Comparison of ENCODE assay signal across 19 mouse cellular contexts in genomic region chr6:93623541-93623940, GRCm38 (mm10).
DNase-seq lines count a peak whose midpoint lies in the region; ATAC-seq lines count a peak whose summit lies in the region.
"Had no signal": no experiment of that assay in that cellular context is flagged by ENCODE, and none has a peak within 500 bp of the region (broad histone marks: within the 10 kb centered on the region; RNA-seq: fewer than 3 reads in every experiment).

No protein-coding gene starts in this region.

- H3K4me2 ChIP-seq in kidney, embryonic 14.5 days (replicated peaks; ENCODE audit: low read depth, low read length): 0 out of 2 replicates have a peak overlapping the region, but pooled peaks have one; percentile 8
- no peak overlapping the region for H3K4me2 ChIP-seq in neural tube, embryonic 15.5 days
- H3K4me2 ChIP-seq in neural tube, embryonic 11.5 days (ENCODE audit: low read depth): no peak overlapping the region
- H3K4me2 ChIP-seq: embryonic facial prominence, embryonic 15.5 days; heart, embryonic 13.5 days had no signal

- 13% methylated on average over 5 of the region's 5 CpGs for WGBS in kidney, embryonic 14.5 days
- WGBS in neural tube, embryonic 15.5 days: 7% methylated on average over 5 of the region's 5 CpGs
- 15% methylated on average over 5 of the region's 5 CpGs for WGBS in neural tube, embryonic 11.5 days

- DNase-seq in kidney, postnatal 36 days: no peak
- peak; percentile 18 for DNase-seq in neural tube, embryonic 10.5 days (ENCODE audit: extremely low spot score, low spot score)
- DNase-seq in neural tube, embryonic 11.5 days (ENCODE audit: low spot score): no peak
- no peak for DNase-seq in urinary bladder, postnatal 10 days (ENCODE audit: low spot score)
- DNase-seq: adrenal gland, postnatal 10 days; cerebellum, adult 11 months; cerebellum, adult 8-10 months; cerebellum, postnatal 14 days; gastrocnemius, postnatal 36 days; heart, adult 11 months; heart, postnatal 36 days had no signal

- no peak overlapping the region for H3K4me3 ChIP-seq in kidney, embryonic 14.5 days (ENCODE audit: low read length)
- no peak overlapping the region for H3K4me3 ChIP-seq in neural tube, embryonic 15.5 days (replicated peaks)
- no peak overlapping the region for H3K4me3 ChIP-seq in neural tube, embryonic 11.5 days (ENCODE audit: low read depth, low read length)
- H3K4me3 ChIP-seq: embryonic facial prominence, embryonic 15.5 days; erythroblast, embryonic 14.5 days; forebrain, embryonic 10.5 days; heart, embryonic 13.5 days had no signal

- ATAC-seq in kidney, embryonic 14.5 days (ENCODE audit: low FRiP score, low TSS enrichment): 0 out of 2 replicates have a peak, but pooled peaks have one; percentile 39
- ATAC-seq in neural tube, embryonic 15.5 days (ENCODE audit: low FRiP score): no peak
- peak; percentile 63; the same call in 1 of the 2 replicates for ATAC-seq in neural tube, embryonic 11.5 days (ENCODE audit: insufficient read depth, low FRiP score, low TSS enrichment)
- ATAC-seq in frontal cortex, adult (ENCODE audit: low TSS enrichment): no peak
- ATAC-seq: forebrain, embryonic 14.5 days had no signal

- no peak overlapping the region for H3K27ac ChIP-seq in kidney, embryonic 14.5 days (ENCODE audit: low read depth, low read length)
- no peak overlapping the region for H3K27ac ChIP-seq in neural tube, embryonic 15.5 days (replicated peaks)
- H3K27ac ChIP-seq in neural tube, embryonic 11.5 days (ENCODE audit: low read depth, low read length): no peak overlapping the region
- H3K27ac ChIP-seq: embryonic facial prominence, embryonic 15.5 days; forebrain, embryonic 10.5 days; heart, embryonic 13.5 days had no signal

- peaks cover 5% of the 10 kb centered on the region; the same call in 1 of the 2 replicates for H3K4me1 ChIP-seq in kidney, embryonic 14.5 days (ENCODE audit: control insufficient read depth, insufficient read depth, low read length)
- H3K4me1 ChIP-seq in neural tube, embryonic 15.5 days: peaks cover 4% of the 10 kb centered on the region; the same call in 1 of the 2 replicates
- H3K4me1 ChIP-seq in neural tube, embryonic 11.5 days (ENCODE audit: control insufficient read depth, insufficient read depth, low read length): 0 out of 2 replicates have a peak, but pooled peaks cover 3% of the 10 kb centered on the region
- H3K4me1 ChIP-seq: embryonic facial prominence, embryonic 15.5 days; heart, embryonic 13.5 days had no signal

- H3K9me3 ChIP-seq in kidney, embryonic 14.5 days (ENCODE audit: control insufficient read depth, low read length): no peaks in the 10 kb centered on the region; the same call in 1 of the 2 replicates
- H3K9me3 ChIP-seq in neural tube, embryonic 15.5 days (replicated peaks): no peaks in the 10 kb centered on the region
- no peaks in the 10 kb centered on the region for H3K9me3 ChIP-seq in neural tube, embryonic 11.5 days (ENCODE audit: control insufficient read depth, low read length)
- H3K9me3 ChIP-seq: embryonic facial prominence, embryonic 15.5 days; forebrain, embryonic 10.5 days; heart, embryonic 13.5 days had no signal

- no peaks in the 10 kb centered on the region for H3K27me3 ChIP-seq in kidney, embryonic 14.5 days (ENCODE audit: control insufficient read depth, insufficient read depth, low read length)
- 0 out of 2 replicates have a peak, but pooled peaks cover 3% of the 10 kb centered on the region for H3K27me3 ChIP-seq in neural tube, embryonic 15.5 days (replicated peaks)
- no peaks in the 10 kb centered on the region for H3K27me3 ChIP-seq in neural tube, embryonic 11.5 days (ENCODE audit: control insufficient read depth, insufficient read depth, low read length)
- H3K27me3 ChIP-seq: embryonic facial prominence, embryonic 15.5 days; heart, embryonic 13.5 days had no signal

- H3K9ac ChIP-seq in kidney, embryonic 14.5 days (ENCODE audit: low read depth, low read length): no peak overlapping the region
- H3K9ac ChIP-seq in neural tube, embryonic 15.5 days (replicated peaks): no peak overlapping the region
- H3K9ac ChIP-seq in neural tube, embryonic 11.5 days (ENCODE audit: low read length): no peak overlapping the region
- H3K9ac ChIP-seq: embryonic facial prominence, embryonic 15.5 days; heart, embryonic 13.5 days had no signal

- no peaks in the 10 kb centered on the region for H3K36me3 ChIP-seq in kidney, embryonic 14.5 days (ENCODE audit: control insufficient read depth, insufficient read depth, low read length)
- no peaks in the 10 kb centered on the region for H3K36me3 ChIP-seq in neural tube, embryonic 15.5 days
- no peaks in the 10 kb centered on the region for H3K36me3 ChIP-seq in neural tube, embryonic 11.5 days (ENCODE audit: control insufficient read depth, insufficient read depth, low read length)
- H3K36me3 ChIP-seq: embryonic facial prominence, embryonic 15.5 days; forebrain, embryonic 10.5 days; heart, embryonic 13.5 days had no signal

Comparison
In these comparisons a context has a peak if more than half of its experiments do, and no peak if none do; other contexts are left out.
1. ATAC-seq: peak in kidney, embryonic 14.5 days (single experiment) and neural tube, embryonic 11.5 days (single experiment); none in neural tube, embryonic 15.5 days (single experiment) and frontal cortex, adult (single experiment).